In the genomic region with DNA sequence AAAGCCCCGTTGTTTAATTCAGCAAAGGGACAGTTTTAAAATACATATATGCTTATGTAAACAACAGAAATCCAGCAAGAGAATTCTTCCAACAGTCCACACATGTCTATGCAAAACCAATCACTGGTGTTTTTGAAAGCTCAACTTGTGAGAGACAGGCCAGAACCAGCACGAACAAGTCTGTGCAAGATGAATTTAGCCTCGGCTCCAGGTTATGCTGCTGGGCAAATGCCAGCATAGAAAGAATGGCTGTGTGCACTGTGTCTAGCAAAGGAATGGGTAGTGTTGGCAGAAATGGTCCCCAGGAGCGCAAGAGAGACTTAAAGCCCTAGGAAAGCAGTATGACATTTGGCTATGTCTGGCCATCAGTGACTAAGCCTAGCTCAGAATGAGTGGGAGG, we compare ENCODE assay signal across 28 mouse cellular contexts. TPM values are rescaled to one million over a fixed set of nuclear protein-coding genes. Genes with fewer than 3 reads are reported as not detected.
DNase-seq lines count a peak whose midpoint lies in the region; ATAC-seq and TF ChIP-seq lines count a peak whose summit lies in the region.
"Had no signal": no experiment of that assay in that cellular context is flagged by ENCODE, and none has a peak within 500 bp of the region (broad histone marks: within the 10 kb centered on the region; RNA-seq: fewer than 3 reads in every experiment).

No protein-coding gene starts in this region.

- 63% methylated on average over 4 of the region's 4 CpGs for WGBS in forebrain, postnatal 0 days
- WGBS in forebrain, embryonic 12.5 days, result 96% methylated on average over 4 of the region's 4 CpGs
- 39% methylated on average over 4 of the region's 4 CpGs for WGBS in stomach, postnatal 0 days

- no peaks in the 10 kb centered on the region for H3K9me3 ChIP-seq in forebrain, postnatal 0 days (ENCODE audit: low read length)
- H3K9me3 ChIP-seq in forebrain, embryonic 12.5 days, result no peaks in the 10 kb centered on the region
- no peaks in the 10 kb centered on the region for H3K9me3 ChIP-seq in stomach, postnatal 0 days (ENCODE audit: control insufficient read depth, low read length)
- H3K9me3 ChIP-seq: embryonic facial prominence, embryonic 13.5 days; forebrain, embryonic 15.5 days; G1E; heart, embryonic 13.5 days; hindbrain, embryonic 12.5 days; limb, embryonic 15.5 days; megakaryocyte, embryonic 14.5 days had no signal

- peak overlapping the region; percentile 57 for H3K27ac ChIP-seq in forebrain, postnatal 0 days (ENCODE audit: low read depth, low read length)
- H3K27ac ChIP-seq in forebrain, embryonic 12.5 days, result no peak overlapping the region
- peak overlapping the region; percentile 40; the same call in 1 of the 2 replicates for H3K27ac ChIP-seq in stomach, postnatal 0 days (replicated peaks)
- H3K27ac ChIP-seq: forebrain, embryonic 15.5 days; heart, embryonic 13.5 days; hindbrain, embryonic 12.5 days; limb, embryonic 15.5 days; liver, embryonic 14.5 days had no signal

- no peak for TF ChIP-seq CTCF in forebrain, postnatal 0 days (IDR thresholded peaks at IDR 0.05; ENCODE audit: low read depth)
- no peak for TF ChIP-seq CTCF in stomach, postnatal 0 days (IDR thresholded peaks at IDR 0.05; ENCODE audit: low read depth)

- ATAC-seq in forebrain, postnatal 0 days, result peak; percentile 69
- no peak for ATAC-seq in forebrain, embryonic 12.5 days (ENCODE audit: low FRiP score)
- no peak for ATAC-seq in stomach, postnatal 0 days (ENCODE audit: low FRiP score, low TSS enrichment)
- ATAC-seq: forebrain, embryonic 15.5 days; intestine, postnatal 0 days had no signal

- no peak overlapping the region for H3K9ac ChIP-seq in forebrain, postnatal 0 days
- no peak overlapping the region for H3K9ac ChIP-seq in forebrain, embryonic 12.5 days
- no peak overlapping the region for H3K9ac ChIP-seq in stomach, postnatal 0 days (ENCODE audit: low read length)
- H3K9ac ChIP-seq: embryonic facial prominence, embryonic 13.5 days; forebrain, embryonic 15.5 days; heart, embryonic 13.5 days; hindbrain, embryonic 12.5 days; limb, embryonic 15.5 days; liver, embryonic 14.5 days; lung, embryonic 14.5 days had no signal

- H3K27me3 ChIP-seq in forebrain, postnatal 0 days (ENCODE audit: insufficient read depth, low read length), result no peaks in the 10 kb centered on the region
- no peaks in the 10 kb centered on the region for H3K27me3 ChIP-seq in forebrain, embryonic 12.5 days
- H3K27me3 ChIP-seq in stomach, postnatal 0 days (ENCODE audit: control insufficient read depth, insufficient read depth, low read length), result no peaks in the 10 kb centered on the region
- H3K27me3 ChIP-seq: CH12.LX; embryonic facial prominence, embryonic 13.5 days; forebrain, embryonic 15.5 days; heart, embryonic 13.5 days; hindbrain, embryonic 12.5 days; limb, embryonic 15.5 days; megakaryocyte, embryonic 14.5 days had no signal

- intact Hi-C loops in left cerebral cortex, postnatal 14 days (cut with DNase I), result no loop called here

- H3K4me1 ChIP-seq in forebrain, postnatal 0 days (ENCODE audit: insufficient read depth), result 0 out of 2 replicates have a peak, but pooled peaks cover 10% of the 10 kb centered on the region
- no peaks in the 10 kb centered on the region for H3K4me1 ChIP-seq in forebrain, embryonic 12.5 days
- no peaks in the 10 kb centered on the region for H3K4me1 ChIP-seq in stomach, postnatal 0 days (replicated peaks; ENCODE audit: control insufficient read depth, insufficient read depth)
- H3K4me1 ChIP-seq: hindbrain, embryonic 12.5 days; limb, embryonic 15.5 days had no signal

- no peak for TF ChIP-seq EP300 in stomach, postnatal 0 days (optimal IDR thresholded peaks at IDR 0.05)

- H3K4me2 ChIP-seq in forebrain, postnatal 0 days (ENCODE audit: low read depth), result no peak overlapping the region
- H3K4me2 ChIP-seq in forebrain, embryonic 12.5 days, result no peak overlapping the region
- H3K4me2 ChIP-seq in stomach, postnatal 0 days (replicated peaks; ENCODE audit: low read depth), result no peak overlapping the region
- H3K4me2 ChIP-seq: embryonic facial prominence, embryonic 13.5 days; forebrain, embryonic 15.5 days; heart, embryonic 13.5 days; hindbrain, embryonic 12.5 days; limb, embryonic 15.5 days; lung, embryonic 14.5 days had no signal

- H3K4me3 ChIP-seq in forebrain, postnatal 0 days (ENCODE audit: low read depth, low read length), result no peak overlapping the region
- H3K4me3 ChIP-seq in forebrain, embryonic 12.5 days (replicated peaks), result no peak overlapping the region
- no peak overlapping the region for H3K4me3 ChIP-seq in stomach, postnatal 0 days (ENCODE audit: low read depth, low read length)
- H3K4me3 ChIP-seq: embryonic facial prominence, embryonic 13.5 days; forebrain, embryonic 15.5 days; heart, embryonic 13.5 days; hindbrain, embryonic 12.5 days; limb, embryonic 15.5 days; megakaryocyte, embryonic 14.5 days had no signal

- DNase-seq in forebrain, postnatal 0 days, result no peak
- DNase-seq in kidney, adult 8-10 months, result peak; percentile 44 to 57
- DNase-seq in kidney, postnatal 4 days, result no peak
- DNase-seq in kidney, adult 9 months, result peak; percentile 56
- DNase-seq in stomach, postnatal 0 days (ENCODE audit: low spot score), result no peak
- no peak for DNase-seq in left cerebral cortex, postnatal 14 days (ENCODE audit: low spot score in 2 of 2)
- DNase-seq: adrenal gland, adult 2 months; B cell, adult 2 months; cerebellum, postnatal 14 days; gastrocnemius, postnatal 25 days; heart, adult 18-20 months; lung, embryonic 14.5 days; midbrain, embryonic 14.5 days; retina, postnatal 1 day; right cerebral cortex, postnatal 25 days; spleen, adult 18-20 months; thymus, postnatal 14 days had no signal

- peaks cover 13% of the 10 kb centered on the region; the same call in 1 of the 2 replicates for H3K36me3 ChIP-seq in forebrain, postnatal 0 days (ENCODE audit: insufficient read depth)
- H3K36me3 ChIP-seq in forebrain, embryonic 12.5 days (replicated peaks), result no peaks in the 10 kb centered on the region
- H3K36me3 ChIP-seq in stomach, postnatal 0 days (ENCODE audit: control insufficient read depth, insufficient read depth, low read length), result no peaks in the 10 kb centered on the region
- H3K36me3 ChIP-seq: forebrain, embryonic 15.5 days; hindbrain, embryonic 12.5 days had no signal

RNA-seq across cellular contexts. Expression of a gene that starts 24.1 kb away (rescaled TPM):
- total RNA-seq in forebrain, postnatal 0 days (2014; rRNA removed), result 32.3 and 33.6 TPM in 2 replicates
- polyA plus RNA-seq in forebrain, postnatal 0 days (2015; fragmentation: Nextera tagmentation; extraction: Ambion mirVana), result 7.6 and 13.0 TPM in 2 replicates
- 3.7 and 4.0 TPM in 2 replicates for polyA plus RNA-seq in forebrain, embryonic 12.5 days (2016; fragmentation: Nextera tagmentation; extraction: Ambion mirVana)
- 7.0 TPM in 2 replicates for polyA plus RNA-seq in stomach, postnatal 0 days (2015; fragmentation: Nextera tagmentation; extraction: Ambion mirVana)
- total RNA-seq in left cerebral cortex, postnatal 14 days (2021), result 100 to 1,000 TPM; 145 to 169 TPM

Comparison
In these comparisons a context has a peak if more than half of its experiments do, and no peak if none do; other contexts are left out.
1. DNase-seq: peak in kidney, adult 8-10 months (2 of 2) and kidney, adult 9 months (single experiment); none in forebrain, postnatal 0 days (single experiment), kidney, postnatal 4 days (0 of 2), stomach, postnatal 0 days (single experiment) and left cerebral cortex, postnatal 14 days (0 of 2).